Mouse (Mus musculus): Measurements from ENCODE around the gene Hira.

DNA sequence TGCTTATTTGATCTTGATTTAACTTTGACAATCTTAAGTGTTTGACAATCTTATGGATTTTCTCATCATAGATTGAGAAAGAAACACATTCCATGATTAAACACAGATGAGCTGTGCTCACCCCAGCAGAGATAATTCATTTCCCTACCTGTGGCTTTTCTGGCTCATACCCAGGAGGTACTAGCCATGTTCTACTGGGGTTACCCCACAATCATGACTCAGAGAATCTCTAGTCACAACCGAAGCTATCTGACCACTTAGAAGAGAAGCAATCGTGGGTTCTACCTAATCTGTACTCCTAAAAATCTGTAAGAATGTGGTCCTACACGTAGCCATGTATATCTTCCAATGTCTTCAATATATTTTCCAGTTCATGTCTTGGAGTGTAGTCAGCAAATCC, 128.5 kb downstream of the Hira start:
- TF ChIP-seq CTCF (IDR thresholded peaks at IDR 0.05; ENCODE audit: low read depth) (no peak), EP300 (optimal IDR thresholded peaks at IDR 0.05) (no peak)

Measured in stomach, postnatal 0 days (tissue).